Mouse (Mus musculus) liver, adult 2 months (tissue): Measurements from ENCODE around the gene Cntnap5a.

Source experiments
- CTCF ChIP-seq: fragments of 200-500 bp; IDR thresholded peaks from 2 replicates; pipeline ENCODE4 v1.5.1; 2011; ENCODE audit warnings: low read depth, low read length, control low read depth
- POLR2A ChIP-seq: fragments of 200-500 bp; IDR thresholded peaks from 2 replicates; pipeline ENCODE4 v1.6.1; 2011; ENCODE audit warnings: low read length, control low read depth; ENCODE audit not compliant: insufficient read depth; ENCODE audit errors: extremely low read depth

- TF ChIP-seq POLR2A (no peak), CTCF (no peak)
Measured at GRCm38 (mm10) chr1:116015768-116016167, 331.2 kb downstream of the Cntnap5a start.
